Mouse (Mus musculus) CH12.LX (cell line): ENCODE results near the gene Tas1r2. TPM values are rescaled to one million over a fixed set of nuclear protein-coding genes. Genes with fewer than 3 reads are reported as not detected.

Source experiments
- DNase-seq: peaks from one replicate; pipeline ENCODE4 v3.0.0-alpha.2; 2013; ENCODE audit errors: extremely low read depth
- H3K27ac ChIP-seq: 2 replicates; pipeline ENCODE4 v1.5.1; 2012; ENCODE audit warnings: low read depth, mild to moderate bottlenecking, control low read depth, moderate library complexity; ENCODE audit not compliant: insufficient read depth
- H3K27me3 ChIP-seq: replicated peaks from 2 replicates; pipeline ENCODE3; 2012; ENCODE audit warnings: inconsistent platforms
- H3K36me3 ChIP-seq, 2 experiments: replicated peaks in 1 of 2; 2 replicates each; pipeline versions ENCODE3 to v1.6.1; 2012; ENCODE audit warnings: inconsistent platforms in 1 of 2, low read length in 1 of 2, mild to moderate bottlenecking in 1 of 2, mixed read lengths in 1 of 2, moderate library complexity in 1 of 2; ENCODE audit not compliant: control insufficient read depth in 1 of 2, insufficient read depth in 1 of 2
- H3K4me1 ChIP-seq, 2 experiments: 2 replicates each; pipeline ENCODE4 v1.6.1; 2012; ENCODE audit warnings: inconsistent platforms in 1 of 2, moderate library complexity in 1 of 2; ENCODE audit not compliant: insufficient read depth in 2 of 2, control insufficient read depth in 1 of 2
- H3K4me2 ChIP-seq: 2 replicates; pipeline ENCODE4 v1.6.1; 2012; ENCODE audit warnings: low read depth, mild to moderate bottlenecking, control low read depth; ENCODE audit not compliant: poor library complexity, insufficient read depth, severe bottlenecking
- H3K4me3 ChIP-seq, 3 experiments: fragments of 150-350 bp in 1 of 3; sonication (generic) in 1 of 3; replicated peaks in 1 of 3; 2 replicates each; pipeline versions ENCODE3 to v1.5.1; 2011 to 2012; ENCODE audit warnings: low read depth in 2 of 3, low read length in 2 of 3, mild to moderate bottlenecking in 2 of 3, moderate library complexity in 2 of 3, control low read depth in 1 of 3, improper control_type of control experiment in 1 of 3, inconsistent platforms in 1 of 3, mixed read lengths in 1 of 3; ENCODE audit not compliant: poor library complexity in 1 of 3
- H3K79me2 ChIP-seq: replicated peaks from 2 replicates; pipeline ENCODE4 v1.6.1; 2012; ENCODE audit warnings: mild to moderate bottlenecking, moderate library complexity; ENCODE audit not compliant: control insufficient read depth, poor library complexity, insufficient read depth, severe bottlenecking; ENCODE audit errors: extremely low read depth
- H3K9ac ChIP-seq: 2 replicates; pipeline ENCODE4 v1.6.1; 2012; ENCODE audit warnings: low read depth, mild to moderate bottlenecking, control low read depth, moderate library complexity; ENCODE audit not compliant: insufficient read depth
- H3K9me3 ChIP-seq: replicated peaks from 2 replicates; pipeline ENCODE3; 2012; ENCODE audit warnings: low read length, inconsistent platforms, mixed read lengths
- CHD2 ChIP-seq: IDR thresholded peaks from 2 replicates; pipeline ENCODE4 v1.6.1; 2011; ENCODE audit warnings: low read length, improper control_type of control experiment
- CTCF ChIP-seq, 2 experiments: IDR thresholded peaks in 1 of 2; conservative IDR thresholded peaks in 1 of 2; 2 replicates each; pipeline ENCODE4 v1.5.1; 2011 to 2012; ENCODE audit warnings: low read depth in 2 of 2, low read length in 2 of 2, improper control_type of control experiment in 1 of 2, inconsistent platforms in 1 of 2, mild to moderate bottlenecking in 1 of 2, moderate library complexity in 1 of 2
- E2F4 ChIP-seq: IDR thresholded peaks from 2 replicates; pipeline ENCODE4 v1.6.1; 2011; ENCODE audit warnings: low read depth, low read length, improper control_type of control experiment; ENCODE audit not compliant: insufficient replicate concordance
- ELF1 ChIP-seq: IDR thresholded peaks from 2 replicates; pipeline ENCODE4 v1.6.1; 2014; ENCODE audit warnings: low read depth, mild to moderate bottlenecking, inconsistent platforms, low read length, improper control_type of control experiment
- GABPA ChIP-seq: IDR thresholded peaks from 2 replicates; pipeline ENCODE4 v1.6.1; 2012; ENCODE audit warnings: low read depth, low read length, improper control_type of control experiment, inconsistent platforms; ENCODE audit not compliant: insufficient replicate concordance
- JUN ChIP-seq: IDR thresholded peaks from 2 replicates; pipeline ENCODE4 v1.6.1; 2011; ENCODE audit warnings: low read depth, mild to moderate bottlenecking, low read length, improper control_type of control experiment, moderate library complexity; ENCODE audit not compliant: insufficient read depth
- MAFK ChIP-seq: IDR thresholded peaks from 2 replicates; pipeline ENCODE4 v1.6.1; 2011; ENCODE audit warnings: low read length, improper control_type of control experiment; ENCODE audit not compliant: insufficient replicate concordance
- MYC ChIP-seq: IDR thresholded peaks from 2 replicates; pipeline ENCODE4 v1.6.1; 2011; ENCODE audit warnings: low read depth, mild to moderate bottlenecking, improper control_type of control experiment, low read length
- POLR2AphosphoS2 ChIP-seq: IDR thresholded peaks from 2 replicates; pipeline ENCODE4 v1.6.1; 2011; ENCODE audit warnings: low read depth, low read length, improper control_type of control experiment
- RAD21 ChIP-seq: IDR thresholded peaks from 2 replicates; pipeline ENCODE4 v1.6.1; 2011; ENCODE audit warnings: low read depth, mild to moderate bottlenecking, low read length, improper control_type of control experiment, moderate library complexity
- SMC3 ChIP-seq: IDR thresholded peaks from 2 replicates; pipeline ENCODE4 v1.6.1; 2011; ENCODE audit warnings: low read depth, low read length, improper control_type of control experiment
- TCF12 ChIP-seq: IDR thresholded peaks from 2 replicates; pipeline ENCODE4 v1.6.1; 2014; ENCODE audit warnings: low read depth, mild to moderate bottlenecking, inconsistent platforms, low read length, improper control_type of control experiment
- ZC3H11A ChIP-seq: IDR thresholded peaks from 2 replicates; pipeline ENCODE4 v1.6.1; 2012; ENCODE audit warnings: low read depth, mild to moderate bottlenecking, inconsistent platforms, low read length, improper control_type of control experiment
- ZNF384 ChIP-seq: IDR thresholded peaks from 2 replicates; pipeline ENCODE4 v1.6.1; 2012; ENCODE audit warnings: low read depth, low read length, improper control_type of control experiment, inconsistent platforms
- dilution Hi-C: fragments of 300-500 bp; cut with MboI; formaldehyde crosslinking; loops from 2 replicates; pipeline ENCODE4 v1.14.3; 2020; ENCODE audit warnings: low sequenced_read_pairs; ENCODE audit not compliant: extremely low pct_unique_long_range_greater_than_20kb, extremely low pct_ligation_motif_present
- in situ Hi-C: fragments of 300-500 bp; cut with MboI; formaldehyde crosslinking; loops from 3 replicates; pipeline ENCODE4 v1.14.3; 2019; ENCODE audit warnings: low sequenced_read_pairs, low pct_ligation_motif_present, low pct_unique_long_range_greater_than_20kb, mixed read lengths
- polyA plus RNA-seq: library from polyadenylated mRNA; unstranded; fragments of >175 nt; gene quantifications from 2 replicates; pipeline ENCODE4 v1.2.1, GENCODE M21; 2012; ENCODE audit warnings: low read depth; ENCODE audit not compliant: insufficient read length
- total RNA-seq, 2 experiments: library from RNA; depleted of rRNA; stranded (reverse); fragments of 300-350 nt in 1 of 2; fragments of >200 nt in 1 of 2; gene quantifications; 2 replicates each; pipeline ENCODE4 v1.2.3; 2012 to 2014

Gene Tas1r2
- total and polyA plus RNA-seq, 3 experiments: not detected

- Histone ChIP-seq H3K4me3 (no peak overlapping the region), H3K4me2 (no peak overlapping the region), H3K27me3 (peaks cover 27% of the 10 kb centered on the region), H3K36me3 (no peaks in the 10 kb centered on the region), H3K9me3 (peaks cover 22% of the 10 kb centered on the region), H3K9ac (no peak overlapping the region), H3K4me1 (no peaks in the 10 kb centered on the region), H3K79me2 (no peaks in the 10 kb centered on the region), H3K27ac (no peak overlapping the region)
- in situ Hi-C loops: loop anchor here (10.0 kb wide), 1 partner anchor 170 kb away; no protein-coding TSS in a partner anchor
- dilution Hi-C loops: no loop called here
- TF ChIP-seq ZC3H11A (0 out of 2 replicates have a peak, but pooled peaks have one; percentile 4), MYC (no peak), MAFK (no peak), CTCF (conservative IDR thresholded peaks at IDR 0.05 in 1 of 2, IDR thresholded peaks at IDR 0.05 in 1 of 2; ENCODE audit: low read depth in 2 of 2, low read length in 2 of 2) (peak; percentile 40 to 72; a peak in 3 of 4 replicates), SMC3 (peak; percentile 79), RAD21 (peak; percentile 56)
- peak; percentile 21 for DNase-seq
Observed at GRCm38 (mm10) chr4:139684639-139685017, 31.3 kb downstream of the Tas1r2 start.

GRCm38 (mm10) chr4:139688058-139688457 is 34.7 kb downstream of the Tas1r2 start:
- dilution Hi-C loops: no loop called here
- no peaks in the 10 kb centered on the region for H3K36me3 ChIP-seq
- no peak overlapping the region for H3K9ac ChIP-seq
- TF ChIP-seq E2F4 (no peak), POLR2AphosphoS2 (no peak), TCF12 (no peak), RAD21 (no peak), SMC3 (no peak), GABPA (no peak), CTCF (conservative IDR thresholded peaks at IDR 0.05 in 1 of 2, IDR thresholded peaks at IDR 0.05 in 1 of 2; ENCODE audit: low read depth in 2 of 2, low read length in 2 of 2) (no peak), JUN (no peak), ZNF384 (no peak), CHD2 (no peak), ELF1 (no peak)
- H3K4me3 ChIP-seq: no peak overlapping the region
- H3K4me2 ChIP-seq: no peak overlapping the region
- no peaks in the 10 kb centered on the region for H3K4me1 ChIP-seq
- no peaks in the 10 kb centered on the region for H3K9me3 ChIP-seq
- no peak for DNase-seq
- peaks cover 55% of the 10 kb centered on the region for H3K27me3 ChIP-seq
- in situ Hi-C loops: loop anchor here (10.0 kb wide), 1 partner anchor 167 kb away; no protein-coding TSS in a partner anchor
- no peaks in the 10 kb centered on the region for H3K79me2 ChIP-seq
- no peak overlapping the region for H3K27ac ChIP-seq
